Mouse (Mus musculus) intestine, embryonic 14.5 days (tissue): ENCODE measurements around the gene Jund. TPM values are rescaled to one million over a fixed set of nuclear protein-coding genes. Genes with fewer than 3 reads are reported as not detected.
A peak's percentile ranks its signal among the peaks of the same experiment; 100 is the strongest.

Experiments used
- ATAC-seq: fragments of 200-750 bp; cut with Nextera tagmentation; replicated peaks from 2 replicates; pipeline ENCODE4 v1.8.0; 2017; ENCODE audit warnings: low read depth, moderate number of reproducible peaks, moderate TSS enrichment, moderate library complexity; ENCODE audit not compliant: low FRiP score, low TSS enrichment
- DNase-seq: peaks from one replicate; pipeline ENCODE4 v3.0.0-alpha.2; 2018; ENCODE audit warnings: low spot score
- H3K27ac ChIP-seq: fragments of 300-500 bp; sonication (generic); 2 replicates; pipeline ENCODE4 v1.5.1; 2014; ENCODE audit warnings: low read depth, mild to moderate bottlenecking, control low read depth
- H3K27me3 ChIP-seq: fragments of 300-500 bp; sonication (generic); replicated peaks from 2 replicates; pipeline ENCODE4 v1.6.1; 2014; ENCODE audit warnings: low read length, control low read depth; ENCODE audit not compliant: control insufficient read depth, insufficient read depth
- H3K36me3 ChIP-seq: fragments of 300-500 bp; sonication (generic); 2 replicates; pipeline ENCODE4 v1.6.1; 2014; ENCODE audit warnings: low read length, control low read depth; ENCODE audit not compliant: control insufficient read depth, insufficient read depth
- H3K4me1 ChIP-seq: fragments of 300-500 bp; sonication (generic); replicated peaks from 2 replicates; pipeline ENCODE4 v1.6.1; 2014; ENCODE audit warnings: low read length, control low read depth, mixed read lengths; ENCODE audit not compliant: control insufficient read depth, insufficient read depth
- H3K4me2 ChIP-seq: fragments of 300-500 bp; sonication (generic); 2 replicates; pipeline ENCODE4 v1.6.1; 2014; ENCODE audit warnings: low read length
- H3K4me3 ChIP-seq: fragments of 300-500 bp; sonication (generic); 2 replicates; pipeline ENCODE4 v1.5.1; 2014; ENCODE audit warnings: low read depth, low read length, control low read depth, mixed read lengths
- H3K9ac ChIP-seq: fragments of 300-500 bp; sonication (generic); 2 replicates; pipeline ENCODE4 v1.6.1; 2014; ENCODE audit warnings: mild to moderate bottlenecking, low read length
- H3K9me3 ChIP-seq: fragments of 300-500 bp; sonication (generic); 2 replicates; pipeline ENCODE4 v1.6.1; 2016; ENCODE audit warnings: low read length, control low read depth; ENCODE audit not compliant: control insufficient read depth
- WGBS: fragments of 180-500 bp; shearing (Covaris S2); extraction: QIAGEN DNeasy Blood & Tissue Kit; methylation state at CpG from one replicate; pipeline ENCODE4 v1.1.7; 2014; 5-methylcytosine and 5-hydroxymethylcytosine counted together
- polyA plus RNA-seq: library from polyadenylated mRNA; unstranded; fragments of >200 nt; fragmentation: Nextera tagmentation; extraction: Ambion mirVana; gene quantifications from 2 replicates; pipeline ENCODE4 v1.2.1, GENCODE M21; 2014

Jund gene
- polyA plus RNA-seq, 1 experiment from 2014 or later: 114 TPM

GRCm38 (mm10) chr8:70708281-70708680 lies 9.5 kb downstream of the Jund start:
- ATAC-seq: no peak
- Histone ChIP-seq H3K9ac (no peak overlapping the region), H3K27me3 (no peaks in the 10 kb centered on the region), H3K9me3 (no peaks in the 10 kb centered on the region), H3K4me3 (no peak overlapping the region), H3K27ac (no peak overlapping the region), H3K4me2 (no peak overlapping the region), H3K36me3 (0 out of 2 replicates have a peak, but pooled peaks cover 7% of the 10 kb centered on the region), H3K4me1 (no peaks in the 10 kb centered on the region)
- 90% methylated on average over 14 of the region's 14 CpGs for WGBS
- no peak for DNase-seq

DNA sequence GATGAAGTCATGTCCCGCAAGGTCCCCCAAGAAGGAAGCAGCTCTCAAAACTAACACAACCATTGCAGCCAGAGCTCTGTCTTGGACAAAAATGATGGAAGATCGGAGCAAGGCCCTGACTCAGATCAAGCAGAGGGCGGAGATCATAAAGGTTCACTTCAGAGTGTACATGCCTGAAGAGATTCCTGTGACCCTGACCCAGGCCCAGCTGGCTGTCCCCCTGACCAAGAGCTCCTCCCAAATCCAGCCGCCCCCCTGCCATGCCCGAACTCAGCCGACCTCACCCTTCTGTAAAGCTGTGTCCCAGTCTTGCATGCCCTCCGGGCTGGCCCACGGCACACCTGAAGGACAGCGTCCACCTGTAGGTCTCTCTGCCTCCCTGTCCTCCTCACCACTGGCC lies 11.0 kb downstream of the Jund start:
- 88% methylated on average over 9 of the region's 9 CpGs for WGBS
- DNase-seq: no peak
- no peaks in the 10 kb centered on the region for H3K9me3 ChIP-seq

DNA sequence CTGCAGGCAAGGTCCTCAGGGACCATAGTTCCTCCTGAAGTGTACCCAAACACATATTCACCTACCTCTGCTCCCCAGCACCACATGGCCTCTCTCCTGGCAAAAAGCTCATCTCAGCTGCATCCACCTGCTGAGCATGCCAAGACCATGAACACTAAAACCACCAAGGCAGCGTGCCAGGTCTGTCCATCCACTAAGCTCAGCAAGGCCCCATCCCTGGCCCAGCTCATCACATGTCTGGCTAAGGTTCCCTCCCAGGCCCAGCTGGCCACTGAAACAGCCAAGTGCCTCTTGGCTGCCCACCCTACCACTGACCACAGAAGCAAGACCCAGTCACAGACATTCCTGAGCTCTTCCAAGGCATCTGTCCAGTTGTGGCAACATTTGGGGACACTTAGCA lies 11.5 kb downstream of the Jund start:
- WGBS: 100% methylated on average over 1 of the region's 1 CpGs
- Histone ChIP-seq H3K4me2 (no peak overlapping the region), H3K9me3 (no peaks in the 10 kb centered on the region), H3K9ac (no peak overlapping the region), H3K27me3 (no peaks in the 10 kb centered on the region), H3K4me1 (no peaks in the 10 kb centered on the region), H3K27ac (no peak overlapping the region), H3K4me3 (no peak overlapping the region), H3K36me3 (no peaks in the 10 kb centered on the region)
- ATAC-seq (no peak), DNase-seq (no peak)

More for the DNA sequence above, 11.0 kb downstream of the Jund start:
- Histone ChIP-seq H3K4me3 (no peak overlapping the region), H3K4me1 (no peaks in the 10 kb centered on the region), H3K36me3 (no peaks in the 10 kb centered on the region), H3K4me2 (no peak overlapping the region), H3K27me3 (no peaks in the 10 kb centered on the region), H3K27ac (no peak overlapping the region), H3K9ac (no peak overlapping the region)
- no peak for ATAC-seq

- H3K4me1 ChIP-seq: no peaks in the 10 kb centered on the region
- H3K27ac ChIP-seq: no peak overlapping the region
- H3K27me3 ChIP-seq: no peaks in the 10 kb centered on the region
- no peak overlapping the region for H3K4me3 ChIP-seq
- H3K36me3 ChIP-seq: no peaks in the 10 kb centered on the region
- WGBS: 85% methylated on average over 11 of the region's 11 CpGs
- H3K9ac ChIP-seq: no peak overlapping the region
- no peaks in the 10 kb centered on the region for H3K9me3 ChIP-seq
- no peak for DNase-seq
- ATAC-seq: no peak
- no peak overlapping the region for H3K4me2 ChIP-seq
Measured at GRCm38 (mm10) chr8:70711041-70711440, 12.3 kb downstream of the Jund start.

DNA sequence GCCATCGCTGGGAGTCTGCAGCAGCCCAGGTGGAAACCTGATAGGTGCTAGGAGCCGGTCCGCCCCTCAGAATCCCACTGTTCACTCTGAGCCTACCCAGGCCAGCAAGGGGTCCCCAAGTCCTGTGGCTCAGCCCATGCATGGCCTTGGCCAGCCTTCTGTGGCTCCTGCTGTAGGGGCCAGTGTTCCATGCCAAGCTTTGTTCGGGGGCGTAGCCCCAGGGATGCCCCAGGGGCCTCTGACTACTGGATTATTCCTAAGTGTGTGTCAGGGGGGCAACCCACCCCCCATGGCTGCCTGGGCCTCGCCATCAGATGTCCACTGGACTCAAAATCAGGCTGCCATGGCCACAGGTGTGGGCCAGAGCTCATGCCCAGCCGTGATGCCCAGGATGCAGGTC lies 15.2 kb downstream of the Jund start:
- no peak overlapping the region for H3K9ac ChIP-seq
- H3K27ac ChIP-seq: no peak overlapping the region
- ATAC-seq (no peak), DNase-seq (no peak)
- no peak overlapping the region for H3K4me3 ChIP-seq
- no peaks in the 10 kb centered on the region for H3K4me1 ChIP-seq
- no peaks in the 10 kb centered on the region for H3K36me3 ChIP-seq
- 79% methylated on average over 7 of the region's 7 CpGs for WGBS
- H3K9me3 ChIP-seq: no peaks in the 10 kb centered on the region
- no peaks in the 10 kb centered on the region for H3K27me3 ChIP-seq
- H3K4me2 ChIP-seq: no peak overlapping the region

DNA sequence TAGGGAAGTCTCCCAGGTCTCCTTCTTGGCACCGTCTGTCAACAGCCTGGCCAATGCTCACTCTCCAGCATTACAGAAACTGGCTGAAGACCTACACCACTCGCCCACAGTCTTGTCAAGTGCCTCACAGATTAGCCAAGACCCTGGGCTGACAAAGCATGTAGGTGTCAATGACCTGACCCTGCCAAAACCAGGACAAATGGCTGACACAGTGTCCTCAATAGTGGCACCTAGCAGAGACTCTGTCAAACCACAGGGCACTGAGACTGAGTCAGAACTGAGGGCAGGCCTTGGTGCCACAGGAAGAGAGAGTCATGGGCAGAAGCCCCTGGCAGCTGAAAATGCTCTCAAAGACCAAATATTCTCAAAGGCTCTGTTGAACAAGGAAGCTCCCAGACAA lies 16.3 kb downstream of the Jund start:
- no peaks in the 10 kb centered on the region for H3K27me3 ChIP-seq
- H3K9ac ChIP-seq: no peak overlapping the region
- no peak for ATAC-seq
- no peak overlapping the region for H3K27ac ChIP-seq
- 54% methylated on average over 2 of the region's 2 CpGs for WGBS
- no peak overlapping the region for H3K4me3 ChIP-seq
- H3K4me2 ChIP-seq: no peak overlapping the region
- no peak for DNase-seq
- H3K36me3 ChIP-seq: no peaks in the 10 kb centered on the region
- H3K4me1 ChIP-seq: no peaks in the 10 kb centered on the region
- no peaks in the 10 kb centered on the region for H3K9me3 ChIP-seq

- Histone ChIP-seq H3K4me3 (no peak overlapping the region), H3K27me3 (no peaks in the 10 kb centered on the region), H3K27ac (no peak overlapping the region), H3K9me3 (no peaks in the 10 kb centered on the region), H3K4me1 (no peaks in the 10 kb centered on the region), H3K36me3 (no peaks in the 10 kb centered on the region), H3K4me2 (no peak overlapping the region), H3K9ac (no peak overlapping the region)
- no peak for ATAC-seq
- no peak for DNase-seq
- 83% methylated on average over 40 of the region's 40 CpGs for WGBS
Measured at GRCm38 (mm10) chr8:70716521-70717400, 18.0 kb downstream of the Jund start.

DNA sequence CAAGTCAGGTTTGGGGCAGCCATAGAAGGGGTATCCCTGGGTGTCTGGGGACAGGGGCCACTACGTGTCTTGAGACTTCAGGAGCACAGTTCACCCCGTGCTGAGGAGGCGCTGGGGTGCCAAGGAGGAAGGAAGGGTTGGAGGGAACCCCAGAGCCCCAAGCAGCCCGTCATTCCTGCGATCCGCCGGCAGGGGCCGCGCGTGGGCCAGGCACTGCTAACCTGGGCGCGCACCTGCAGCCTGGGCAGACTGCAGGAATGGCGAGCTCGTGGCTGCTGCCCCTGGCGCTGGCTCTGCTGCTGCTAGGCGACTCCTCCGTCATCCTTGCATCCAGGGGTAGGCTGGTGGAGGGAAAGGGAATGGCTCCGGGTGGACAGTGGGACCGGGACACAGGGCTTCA lies 19.5 kb downstream of the Jund start, which contains the start of gene Gm3336:
Gm3336 (plus strand) TSS at position 247 of the 400 bp plus-strand sequence.
- Histone ChIP-seq H3K36me3 (no peaks in the 10 kb centered on the region), H3K27ac (no peak within 1 kb of the TSS), H3K27me3 (no peaks in the 10 kb centered on the region), H3K4me1 (no peaks in the 10 kb centered on the region), H3K9ac (no peak within 1 kb of the TSS), H3K9me3 (no peaks in the 10 kb centered on the region), H3K4me3 (no peak within 1 kb of the TSS), H3K4me2 (no peak within 1 kb of the TSS)
- ATAC-seq (peak; percentile 32; the same call in 1 of the 2 replicates), DNase-seq (peak; percentile 78)
- WGBS: 4% methylated on average over 17 of the region's 19 CpGs

DNA sequence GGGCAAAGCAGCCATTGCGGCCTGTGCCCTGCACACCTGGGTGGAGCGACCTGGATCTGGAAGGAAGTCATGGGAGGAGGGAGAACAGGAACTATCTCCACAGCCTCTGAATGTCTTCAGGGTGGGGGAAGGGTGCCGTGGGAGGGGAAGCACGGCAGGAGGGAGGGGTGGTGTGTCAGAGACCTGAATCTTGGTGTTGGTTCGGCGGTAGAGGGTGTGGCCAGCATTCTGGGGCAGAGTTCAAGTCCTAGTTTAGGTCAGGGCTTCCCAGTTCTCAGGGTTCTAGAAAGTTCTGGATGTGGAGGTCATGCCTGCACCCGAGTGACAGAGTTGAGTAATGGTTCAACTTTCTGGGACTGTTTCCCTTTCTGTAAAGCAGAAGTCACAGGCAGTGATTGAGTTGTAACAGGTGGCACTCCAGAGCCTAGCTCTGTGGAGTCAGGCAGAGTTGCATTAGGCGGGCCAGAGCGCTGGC lies 21.1 kb downstream of the Jund start:
- WGBS: 52% methylated on average over 9 of the region's 9 CpGs
- H3K4me1 ChIP-seq: no peaks in the 10 kb centered on the region
- H3K27ac ChIP-seq: no peak overlapping the region
- no peak overlapping the region for H3K4me3 ChIP-seq
- H3K9ac ChIP-seq: no peak overlapping the region
- H3K36me3 ChIP-seq: no peaks in the 10 kb centered on the region
- no peaks in the 10 kb centered on the region for H3K9me3 ChIP-seq
- DNase-seq (no peak), ATAC-seq (no peak)
- no peaks in the 10 kb centered on the region for H3K27me3 ChIP-seq
- no peak overlapping the region for H3K4me2 ChIP-seq
